In the genomic region with DNA sequence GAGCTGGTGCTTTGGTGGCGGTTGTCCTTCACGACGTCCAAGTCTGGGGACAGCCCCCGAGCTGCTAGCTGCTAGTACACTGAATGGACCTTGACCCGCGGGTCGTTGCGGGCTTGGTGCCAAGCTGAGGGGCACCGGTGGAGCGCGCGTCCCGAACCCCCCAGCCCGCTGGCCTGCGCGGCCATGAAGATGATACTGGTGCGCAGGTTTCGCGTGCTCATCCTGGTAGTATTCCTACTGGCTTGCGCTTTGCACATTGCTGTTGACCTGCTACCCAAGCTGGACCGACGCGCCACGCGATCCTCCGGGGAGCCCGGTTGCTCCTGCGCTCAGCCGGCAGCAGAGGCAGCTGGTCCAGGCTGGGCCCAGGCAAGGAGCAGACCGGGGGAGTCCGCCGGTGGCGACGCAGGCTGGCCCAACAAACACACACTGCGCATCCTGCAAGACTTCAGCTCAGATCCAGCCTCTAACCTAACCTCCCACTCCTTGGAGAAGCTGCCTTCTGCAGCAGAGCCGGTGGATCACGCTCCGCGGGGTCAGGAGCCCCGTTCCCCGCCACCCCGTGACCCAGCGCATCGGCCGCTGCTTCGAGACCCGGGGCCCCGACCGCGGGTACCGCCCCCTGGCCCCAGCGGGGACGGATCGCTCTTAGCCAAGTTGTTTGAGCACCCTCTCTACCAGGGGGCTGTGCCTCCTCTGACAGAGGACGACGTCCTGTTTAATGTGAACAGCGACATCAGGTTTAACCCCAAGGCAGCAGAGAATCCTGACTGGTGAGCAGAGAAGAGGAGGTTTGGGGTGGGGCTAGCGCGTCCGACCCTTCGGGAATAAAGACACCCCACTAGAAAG, we compare ENCODE assay signal across 8 mouse cellular contexts. TPM values are rescaled to one million over a fixed set of nuclear protein-coding genes. Genes with fewer than 3 reads are reported as not detected.
DNase-seq lines count a peak whose midpoint lies in the region; ATAC-seq and TF ChIP-seq lines count a peak whose summit lies in the region.

No protein-coding gene starts in this region.

- H3K9ac ChIP-seq in heart, embryonic 16.5 days (ENCODE audit: low read length): peak overlapping the region; percentile 91

- WGBS in heart, embryonic 16.5 days: 2% methylated on average over 61 of the region's 61 CpGs
- 5% methylated on average over 58 of the region's 61 CpGs for WGBS in macrophage (ENCODE audit: missing documents)

- H3K36me3 ChIP-seq in heart, embryonic 16.5 days (ENCODE audit: control insufficient read depth, insufficient read depth): no peaks in the 10 kb centered on the region
- peaks cover 40% of the 10 kb centered on the region; the same call in 1 of the 2 replicates for H3K36me3 ChIP-seq in macrophage (ENCODE audit: inconsistent target)

- no peak for TF ChIP-seq POLR2A in embryonic fibroblast, embryonic 13.5 days (IDR thresholded peaks at IDR 0.05; ENCODE audit: low read depth, low read length)

- ATAC-seq in heart, embryonic 16.5 days (replicated peaks; ENCODE audit: extremely low read depth, insufficient read depth, low FRiP score): no peak; the same call in 1 of the 2 replicates

- peak overlapping the region; percentile 77 for H3K4me3 ChIP-seq in embryonic fibroblast, embryonic 13.5 days (ENCODE audit: insufficient read depth, low read length)
- peak overlapping the region; percentile 83 for H3K4me3 ChIP-seq in heart, embryonic 16.5 days (ENCODE audit: low read length)
- peak overlapping the region; percentile 56 for H3K4me3 ChIP-seq in macrophage (ENCODE audit: inconsistent target)

- DNase-seq in 3134 (ENCODE audit: extremely low read depth, insufficient read length, low spot score): peak; percentile 63
- DNase-seq in Muller cell, postnatal 12 days (ENCODE audit: inconsistent ontology term): peak; percentile 51
- DNase-seq in kidney, postnatal 36 days: peak; percentile 36 to 75
- DNase-seq in skeletal muscle tissue, adult 2 months (ENCODE audit: low read depth, low spot score): peak; percentile 21
- DNase-seq in spleen, postnatal 36 days (ENCODE audit: low spot score in 2 of 2): no peak

- no peaks in the 10 kb centered on the region for H3K9me3 ChIP-seq in heart, embryonic 16.5 days (replicated peaks; ENCODE audit: control insufficient read depth, low read length)

- no peak overlapping the region for H3K27ac ChIP-seq in embryonic fibroblast, embryonic 13.5 days (ENCODE audit: insufficient read depth, low read length)
- no peak overlapping the region for H3K27ac ChIP-seq in heart, embryonic 16.5 days (ENCODE audit: low read length)
- 0 out of 2 replicates have a peak overlapping the region, but pooled peaks have one; percentile 19 for H3K27ac ChIP-seq in macrophage

- TF ChIP-seq CTCF in embryonic fibroblast, embryonic 13.5 days (IDR thresholded peaks at IDR 0.05; ENCODE audit: borderline replicate concordance, insufficient read depth, low read length): no peak

- H3K27me3 ChIP-seq in heart, embryonic 16.5 days (ENCODE audit: control insufficient read depth, insufficient read depth, low read length): peaks cover 29% of the 10 kb centered on the region

- peak overlapping the region; percentile 95 for H3K4me2 ChIP-seq in heart, embryonic 16.5 days (ENCODE audit: low read depth, low read length)

- peaks cover 57% of the 10 kb centered on the region for H3K79me2 ChIP-seq in macrophage (ENCODE audit: inconsistent target)

- peaks cover 8% of the 10 kb centered on the region for H3K4me1 ChIP-seq in embryonic fibroblast, embryonic 13.5 days (ENCODE audit: control insufficient read depth, insufficient read depth, low read length)
- H3K4me1 ChIP-seq in heart, embryonic 16.5 days (ENCODE audit: control insufficient read depth, insufficient read depth, low read length): peaks cover 23% of the 10 kb centered on the region

RNA-seq across cellular contexts. Expression of gene Fam20c, which starts 1.4 kb away (rescaled TPM):
- polyA plus RNA-seq in embryonic fibroblast, embryonic 13.5 days (2011; ENCODE audit: insufficient read length, low read depth, missing spikeins): 10.8 and 13.4 TPM in 2 replicates
- polyA plus RNA-seq in heart, embryonic 16.5 days (2015; fragmentation: Nextera tagmentation; extraction: Ambion mirVana): 5.4 and 5.6 TPM in 2 replicates
- 1,000 to 10,000 TPM in 10 of 26 experiments, 100 to 1,000 TPM in 16; 130 to 2,610 (median 850) TPM for total RNA-seq in macrophage (2018; cell fraction: chromatin; rRNA removed)
- total RNA-seq in macrophage (2018; cell fraction: cytosol; rRNA removed): 100 to 1,000 TPM; 156 to 853 (median 307) TPM
- total RNA-seq in macrophage (2018; cell fraction: nucleus; rRNA removed): 1,000 to 10,000 TPM in 12 of 26 experiments, 100 to 1,000 TPM in 14; 299 to 2,022 (median 861) TPM
- polyA plus RNA-seq in macrophage (2018): 162 to 258 TPM (median 220 TPM) in 3 replicates

Comparison
In these comparisons a context has a peak if more than half of its experiments do, and no peak if none do; other contexts are left out.
1. DNase-seq: peak in 3134 (single experiment), Muller cell, postnatal 12 days (single experiment), kidney, postnatal 36 days (2 of 2) and skeletal muscle tissue, adult 2 months (single experiment); none in spleen, postnatal 36 days (0 of 2).
2. RNA of gene Fam20c, which starts 1.4 kb away (polyA plus RNA-seq): 162 to 258 TPM in macrophage; 10.8 to 13.4 TPM in embryonic fibroblast, embryonic 13.5 days and 5.4 to 5.6 TPM in heart, embryonic 16.5 days; every median in the first group is over 10 times any median in the second.
3. Peak in every context shown above with its lines, with median percentiles within 50 percentile points of each other: H3K4me3 ChIP-seq.